Mouse (Mus musculus): ENCODE results near the gene Srp54a.
"Not testable (repeated sequence)": the region's sequence is repeated elsewhere in the genome, so short reads cannot be mapped to it uniquely, and the experiment has no call there.

- TF ChIP-seq CTCF (IDR thresholded peaks at IDR 0.05; ENCODE audit: extremely low read depth, insufficient read depth, insufficient read length, insufficient replicate concordance); POLR2A (IDR thresholded peaks at IDR 0.05; ENCODE audit: low read depth, low read length): not testable (repeated sequence)
Observed at GRCm38 (mm10) chr12:55080601-55080942, 510 bp downstream of the Srp54a start.
